Mouse (Mus musculus): ENCODE results near the gene Sit1.

The Sit1 gene

DNA sequence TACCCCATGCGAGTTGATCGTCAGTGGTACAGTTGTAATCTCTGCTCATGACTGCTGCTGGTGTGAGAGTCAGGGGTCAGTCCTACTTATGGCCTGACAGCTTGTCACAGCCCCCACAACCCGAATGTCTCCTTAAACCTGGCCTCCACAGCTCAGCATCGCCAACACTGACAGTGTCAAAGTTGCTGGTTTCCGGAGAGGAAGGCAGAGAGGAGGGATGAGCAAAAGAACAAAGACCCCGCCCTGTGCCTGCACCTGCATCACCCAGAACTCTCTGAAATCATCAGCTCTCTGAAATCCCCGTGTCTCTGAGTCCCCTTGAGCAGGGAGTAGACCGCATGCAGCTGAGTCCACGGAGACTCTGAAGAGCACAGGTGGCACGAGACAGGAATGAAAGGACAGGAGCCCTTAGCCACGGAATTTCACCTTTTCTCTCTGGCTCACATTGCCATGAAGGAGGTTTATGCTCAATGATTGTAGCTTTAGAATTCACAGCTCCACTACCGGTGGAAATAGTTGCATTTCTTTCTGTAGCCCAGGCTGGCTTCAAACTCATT is at the start of gene Sit1:
Gene Sit1, minus strand, starts transcription at position 200 of the 557 bp plus-strand sequence.
- no peak for DNase-seq (ENCODE audit: low spot score in 2 of 2)

DNA sequence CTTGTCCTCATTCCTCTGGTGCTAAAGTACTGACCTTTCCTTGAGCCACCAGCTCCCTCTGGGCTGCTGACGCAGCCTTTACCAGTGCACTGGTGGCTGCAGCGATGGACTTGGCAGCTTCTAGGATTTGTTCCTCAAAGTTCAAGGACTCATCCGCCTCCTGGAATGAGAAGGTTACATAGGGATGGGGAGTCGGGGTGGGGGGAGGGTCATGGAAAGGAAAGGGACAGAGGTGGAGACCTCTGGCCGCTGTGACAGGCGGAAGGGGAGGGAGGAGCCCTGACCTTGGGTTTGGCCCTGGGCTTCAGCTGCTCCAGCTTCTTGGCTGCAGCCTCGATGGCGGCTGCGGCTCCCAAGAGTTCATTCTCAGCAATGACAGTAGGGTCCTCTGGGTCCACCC is 49.7 kb upstream of the Sit1 start:
- no peak for DNase-seq (ENCODE audit: low spot score in 2 of 2)

DNA sequence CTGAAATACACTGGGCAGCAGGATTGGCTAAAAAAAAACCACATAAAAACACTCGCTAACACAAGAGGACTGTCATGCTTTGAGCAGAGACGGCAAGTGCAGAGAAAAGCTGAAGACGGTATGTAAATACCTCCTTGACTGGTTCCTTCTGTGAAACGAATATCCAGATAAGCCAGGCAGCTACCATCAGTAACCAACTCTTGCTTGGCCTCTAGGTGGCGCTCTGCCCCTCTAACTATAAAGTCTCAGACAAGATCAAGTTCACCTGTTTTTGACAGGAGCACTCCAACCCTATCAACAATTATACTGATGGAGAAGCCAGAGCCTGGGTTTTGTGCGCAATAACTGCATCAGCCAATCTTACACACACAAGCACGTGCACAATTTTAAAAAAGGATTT is 47.0 kb upstream of the Sit1 start:
- peak; percentile 61 to 78 for DNase-seq (ENCODE audit: low spot score in 2 of 2)

DNA sequence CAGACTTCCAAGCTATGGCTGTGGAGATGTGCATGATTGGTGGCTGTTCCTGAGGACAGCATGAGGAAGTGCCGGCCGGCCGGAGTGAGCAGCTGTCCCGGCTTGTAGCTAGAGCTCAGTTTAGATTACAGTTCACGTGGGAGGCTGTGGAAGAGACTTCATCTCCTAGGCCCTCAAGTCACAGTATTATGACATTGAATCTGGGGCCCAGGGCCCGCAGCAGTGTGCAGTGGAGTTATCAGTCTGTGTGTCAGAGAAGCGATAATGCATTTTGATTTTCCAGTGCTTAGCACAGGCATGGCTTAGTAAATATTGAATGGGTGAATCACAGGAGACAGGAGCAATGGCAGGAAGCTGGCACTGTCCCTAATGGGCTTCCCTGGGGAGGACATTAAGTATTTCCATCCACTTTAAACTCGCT is 46.6 kb upstream of the Sit1 start:
- no peak for DNase-seq (ENCODE audit: low spot score in 2 of 2)

DNA sequence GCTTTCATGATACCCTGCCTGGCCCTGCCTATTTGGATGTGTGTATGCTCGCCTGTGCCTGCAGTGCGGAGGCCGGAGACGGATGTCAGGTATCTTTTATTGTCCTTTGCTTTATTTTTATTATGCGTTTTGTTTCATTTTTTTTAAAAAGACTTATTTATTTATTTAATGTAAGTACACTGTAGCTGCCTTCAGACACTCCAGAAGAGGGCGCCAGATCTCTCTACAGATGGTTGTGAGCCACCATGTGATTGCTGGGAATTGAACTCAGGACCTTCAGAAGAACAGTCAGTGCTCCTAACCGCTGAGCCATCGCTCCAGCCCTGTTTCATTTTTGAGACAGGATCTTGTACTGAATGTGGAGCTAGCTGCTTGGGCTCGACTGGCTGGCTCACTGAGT is 45.0 kb upstream of the Sit1 start:
- DNase-seq (ENCODE audit: low spot score in 2 of 2), result peak in 1 of 2 experiments; percentile 20

DNA sequence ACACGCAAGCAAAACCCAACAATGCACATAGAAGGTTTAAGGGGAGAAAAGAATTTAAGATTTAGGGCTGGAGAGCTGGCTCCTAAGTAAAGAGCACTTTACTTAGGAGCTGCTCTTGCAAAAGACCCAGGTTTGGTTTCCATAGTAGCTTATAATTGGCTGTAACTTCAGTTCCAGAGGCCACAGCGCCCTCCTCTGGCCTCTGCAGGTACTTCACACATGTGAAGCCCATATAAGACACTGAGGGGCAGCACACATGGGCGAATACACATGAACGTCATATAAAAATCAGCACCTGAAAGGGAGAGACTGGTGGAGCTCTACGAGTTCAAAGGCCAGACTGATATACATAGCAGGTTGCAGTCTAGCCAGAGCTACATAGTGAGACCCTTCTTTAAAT is 44.3 kb upstream of the Sit1 start:
- peak; percentile 32 to 45 for DNase-seq (ENCODE audit: low spot score in 2 of 2)

DNA sequence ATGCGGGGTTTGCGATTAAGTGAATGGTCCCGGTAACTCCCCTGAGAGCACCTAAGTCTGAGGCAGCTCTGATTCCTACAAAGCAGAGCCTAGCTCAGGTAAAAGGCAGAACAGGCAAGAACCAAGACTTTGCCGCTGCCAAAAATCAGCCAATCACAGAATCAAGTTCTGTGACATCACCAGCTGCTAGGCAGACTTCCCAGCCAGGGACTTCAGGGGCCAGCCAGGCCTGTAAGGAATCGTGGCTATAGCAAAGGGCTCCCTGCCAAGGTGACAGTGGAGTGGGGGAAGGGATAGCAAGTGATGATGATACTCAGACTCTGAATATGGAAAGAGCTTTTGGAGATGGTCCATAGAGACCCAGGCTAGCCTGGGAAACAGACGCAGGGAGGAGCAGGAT is 36.4 kb upstream of the Sit1 start:
- peak; percentile 82 to 90 for DNase-seq (ENCODE audit: low spot score in 2 of 2)

DNA sequence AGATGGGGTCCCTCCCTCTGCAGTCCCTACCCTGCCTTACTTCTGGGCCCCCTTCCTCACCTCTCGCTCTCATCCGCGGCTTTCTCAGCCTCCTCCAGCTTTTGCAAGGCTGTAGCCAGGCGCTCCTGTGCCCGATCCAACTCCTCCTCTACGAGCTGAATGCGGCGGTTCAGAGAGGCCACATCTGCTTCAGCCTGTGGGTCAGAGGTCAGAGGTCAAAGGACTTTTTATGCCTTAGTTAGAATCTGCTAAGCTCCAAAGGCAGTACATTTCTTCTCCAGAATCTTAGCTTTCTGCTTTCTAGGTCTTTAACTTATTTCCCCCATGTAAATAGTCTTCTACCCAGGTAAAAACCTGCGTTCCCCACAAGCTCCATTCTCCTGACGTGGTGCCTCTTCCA is 36.0 kb upstream of the Sit1 start:
- DNase-seq (ENCODE audit: low spot score in 2 of 2), result no peak

DNA sequence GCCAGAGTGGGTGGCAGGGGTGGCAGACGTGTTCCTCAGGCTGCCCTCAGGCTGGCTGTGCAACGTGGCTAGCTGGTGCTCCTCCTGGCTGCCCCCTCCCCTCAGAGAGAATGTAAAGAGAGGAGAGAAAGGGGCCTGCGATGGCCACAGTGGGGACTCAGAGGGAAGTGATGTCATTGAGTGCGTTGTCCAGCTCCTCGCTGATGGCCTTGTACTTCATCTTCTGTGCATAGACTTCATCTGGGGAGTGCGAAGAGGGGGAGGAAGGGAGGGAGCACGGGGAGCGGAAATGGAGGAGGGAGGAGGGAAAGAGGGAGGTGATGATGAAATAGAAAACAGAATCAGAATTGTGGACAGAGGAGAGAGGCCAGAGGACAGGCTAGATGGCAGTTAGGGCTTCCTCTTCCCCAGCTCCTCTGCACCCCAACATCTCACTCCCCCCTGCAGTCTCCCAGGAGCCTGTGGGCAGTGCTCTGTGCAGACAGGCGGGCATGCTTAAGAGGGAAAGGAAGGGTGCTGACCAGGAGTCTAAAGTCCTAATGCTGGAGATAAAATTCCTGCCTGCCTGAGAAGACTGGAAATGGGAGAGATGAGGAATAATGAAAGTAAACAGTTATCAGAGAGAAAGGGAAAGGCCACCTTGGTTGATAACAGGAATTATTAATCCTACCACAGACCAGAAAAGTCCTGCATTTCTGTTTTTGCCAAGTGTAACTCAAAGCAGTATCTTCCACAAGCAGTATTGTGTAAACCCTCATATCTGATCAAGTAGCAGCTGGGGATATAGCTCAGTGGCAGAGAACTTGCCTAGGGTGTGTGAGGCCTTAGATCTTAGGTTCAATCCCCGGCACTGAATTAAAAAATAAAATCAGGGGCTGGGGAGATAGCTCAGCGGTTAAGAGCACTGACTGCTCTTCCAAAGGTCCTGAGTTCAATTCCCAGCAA is 32.5 kb upstream of the Sit1 start:
- DNase-seq (ENCODE audit: low spot score in 2 of 2), result no peak

DNA sequence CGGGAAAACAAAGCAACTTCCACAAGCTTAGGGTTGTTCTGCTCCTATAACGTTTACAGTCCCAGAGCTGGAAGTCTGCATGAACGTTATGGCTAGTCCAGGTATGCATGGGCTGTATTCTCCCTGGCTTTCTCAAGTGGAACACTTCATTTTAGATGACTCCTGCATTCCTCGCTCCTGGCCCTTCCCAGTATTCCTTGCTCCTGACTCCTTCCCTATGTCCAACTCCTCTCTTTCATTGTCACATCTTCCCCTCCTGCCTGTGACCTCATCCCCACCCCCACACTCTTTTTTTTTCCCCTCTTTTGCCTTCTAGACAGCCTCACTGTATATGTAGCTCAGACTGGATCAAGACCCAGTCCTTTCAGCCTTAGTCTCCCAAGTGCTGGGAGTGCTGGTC is 30.3 kb upstream of the Sit1 start:
- no peak for DNase-seq (ENCODE audit: low spot score in 2 of 2)

DNA sequence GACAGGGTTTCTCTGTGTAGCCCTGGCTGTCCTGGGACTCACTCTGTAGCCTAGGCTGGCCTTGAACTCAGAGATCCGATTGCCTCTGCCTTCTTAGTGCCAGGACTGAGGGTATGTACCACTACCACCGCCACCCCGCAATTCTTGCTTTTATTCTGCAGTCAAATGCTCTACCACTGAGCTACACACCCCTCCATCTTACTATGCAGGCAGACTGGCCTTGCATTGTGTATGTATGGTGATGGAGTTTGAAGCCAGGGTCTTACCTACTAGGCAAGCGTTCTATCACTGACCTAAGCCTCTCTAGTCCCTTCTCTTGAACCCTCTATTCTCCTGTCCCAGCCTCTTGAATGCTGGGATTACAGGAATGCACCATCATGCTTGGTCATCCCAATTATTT is 29.8 kb upstream of the Sit1 start:
- no peak for DNase-seq (ENCODE audit: low spot score in 2 of 2)

DNA sequence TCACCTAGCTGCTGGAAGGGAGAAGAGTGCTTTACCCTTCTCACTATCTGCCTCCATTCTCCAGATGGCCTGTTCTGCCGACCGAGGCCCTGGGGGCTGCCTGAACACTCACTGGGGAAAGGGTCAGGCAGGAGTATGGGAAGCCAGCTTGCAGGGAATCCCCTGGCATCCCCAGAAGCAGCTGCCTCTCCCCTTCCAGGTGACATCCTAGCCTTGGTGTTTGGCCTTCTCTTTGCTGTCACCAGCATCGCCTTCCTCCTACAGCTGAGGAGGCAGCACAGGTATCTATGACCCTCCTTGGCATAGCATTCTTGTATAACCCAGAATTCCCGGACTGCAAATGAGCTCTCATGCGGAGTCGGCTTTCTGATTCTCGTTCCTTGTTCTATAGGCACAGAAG is 29.1 kb upstream of the Sit1 start:
- no peak for DNase-seq (ENCODE audit: low spot score in 2 of 2)

DNA sequence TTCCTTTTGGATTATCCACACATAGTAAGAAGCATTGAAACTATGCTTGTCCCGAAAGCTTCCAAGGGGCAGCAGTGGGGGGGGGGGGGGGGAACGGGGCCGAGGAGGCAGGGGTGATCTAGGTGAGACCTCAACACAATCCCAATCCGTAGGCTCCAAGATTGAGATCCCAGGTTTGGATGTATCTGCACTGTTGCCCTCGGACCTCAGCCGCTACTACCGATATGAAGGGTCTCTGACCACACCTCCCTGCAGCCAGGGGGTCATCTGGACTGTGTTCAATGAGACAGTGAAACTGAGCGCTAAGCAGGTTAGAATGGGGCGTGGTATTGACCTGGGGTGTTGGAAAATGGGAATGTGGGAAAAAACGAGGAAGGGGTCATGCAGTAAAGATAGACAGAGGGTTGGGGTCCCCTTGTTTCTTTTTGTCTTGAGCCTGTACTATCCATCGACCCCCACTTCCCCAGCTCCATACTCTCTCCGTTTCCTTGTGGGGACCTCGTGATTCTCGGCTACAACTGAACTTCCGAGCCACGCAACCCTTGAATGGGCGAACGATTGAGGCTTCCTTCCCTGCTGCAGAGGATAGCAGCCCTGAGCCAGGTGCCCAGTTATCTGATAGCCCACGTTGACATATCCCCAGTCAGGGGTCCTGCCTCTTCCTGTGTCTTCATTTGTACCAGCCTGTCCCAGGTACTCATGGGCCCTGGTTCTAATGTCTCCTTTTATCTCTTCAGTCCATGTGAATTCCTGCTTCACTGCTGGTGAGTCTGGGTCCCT is 28.3 kb upstream of the Sit1 start:
- DNase-seq (ENCODE audit: low spot score in 2 of 2), result no peak

DNA sequence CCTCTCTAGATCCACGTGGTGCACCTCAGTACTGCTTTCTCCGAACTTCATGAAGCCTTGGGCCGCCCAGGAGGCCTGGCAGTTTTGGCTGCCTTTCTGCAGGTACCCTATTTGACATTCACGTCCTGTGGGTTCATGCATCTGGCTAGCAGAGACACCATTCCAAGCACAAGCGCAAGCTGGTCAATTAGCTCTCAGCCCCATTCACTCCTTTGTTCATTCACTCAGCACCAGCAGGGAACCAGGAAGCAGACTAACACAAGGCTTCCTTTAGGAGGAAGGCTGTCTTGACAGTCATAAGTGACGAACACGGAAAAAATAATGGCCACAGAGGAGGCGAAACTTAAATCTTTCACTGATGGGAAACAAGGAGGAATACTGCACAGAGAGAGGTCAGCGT is 25.6 kb upstream of the Sit1 start:
- no peak for DNase-seq (ENCODE audit: low spot score in 2 of 2)

DNA sequence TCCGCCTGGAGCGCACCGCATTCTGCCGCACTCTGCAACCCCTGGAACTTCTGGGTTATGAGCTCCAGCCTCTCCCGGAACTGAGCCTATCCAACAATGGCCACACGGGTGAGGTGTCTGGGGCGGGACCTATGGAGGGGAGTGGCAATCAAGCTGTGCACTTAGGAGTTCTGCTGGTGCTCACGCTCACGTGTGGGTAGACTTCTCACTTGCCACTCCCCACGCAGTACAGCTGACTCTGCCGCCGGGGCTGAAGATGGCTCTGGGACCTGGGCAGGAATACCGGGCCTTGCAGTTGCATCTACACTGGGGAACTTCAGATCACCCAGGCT is 25.1 kb upstream of the Sit1 start:
- DNase-seq (ENCODE audit: low spot score in 2 of 2), result peak; percentile 63 to 65

DNA sequence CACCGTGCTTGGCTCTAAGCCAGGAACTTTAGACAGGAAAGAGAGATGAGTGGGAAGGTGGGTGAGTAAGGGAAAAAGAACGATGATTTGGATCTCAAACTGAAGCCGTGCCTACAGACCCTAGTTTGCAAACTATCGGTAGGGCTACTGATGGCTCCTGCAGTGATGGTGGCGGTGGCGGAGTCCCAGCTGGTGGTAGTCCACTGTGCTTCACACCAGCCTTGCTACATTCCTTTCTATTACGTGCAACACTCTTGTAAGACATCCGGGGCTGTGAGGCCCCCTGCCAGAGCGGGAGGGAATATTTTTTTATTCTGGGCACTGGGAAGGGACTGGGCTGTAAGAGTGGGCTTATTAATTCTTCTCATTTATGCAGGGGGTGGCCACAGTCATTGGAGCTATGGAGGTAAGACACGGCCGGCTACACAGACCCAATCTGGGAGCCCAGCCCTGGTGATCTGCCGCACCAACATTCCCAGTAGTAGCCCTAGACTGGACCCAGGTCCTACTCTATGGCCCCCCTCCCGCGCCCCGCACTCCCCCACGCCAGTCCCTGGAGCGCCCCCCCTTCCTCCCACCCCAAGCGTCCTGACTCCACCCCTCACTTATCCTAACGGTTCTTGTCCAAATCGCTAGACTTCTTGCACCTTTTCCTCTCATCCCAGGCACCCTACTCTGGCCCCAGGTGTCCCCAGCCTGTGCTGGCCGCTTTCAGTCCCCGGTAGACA is 24.6 kb upstream of the Sit1 start:
- no peak for DNase-seq (ENCODE audit: low spot score in 2 of 2)

DNA sequence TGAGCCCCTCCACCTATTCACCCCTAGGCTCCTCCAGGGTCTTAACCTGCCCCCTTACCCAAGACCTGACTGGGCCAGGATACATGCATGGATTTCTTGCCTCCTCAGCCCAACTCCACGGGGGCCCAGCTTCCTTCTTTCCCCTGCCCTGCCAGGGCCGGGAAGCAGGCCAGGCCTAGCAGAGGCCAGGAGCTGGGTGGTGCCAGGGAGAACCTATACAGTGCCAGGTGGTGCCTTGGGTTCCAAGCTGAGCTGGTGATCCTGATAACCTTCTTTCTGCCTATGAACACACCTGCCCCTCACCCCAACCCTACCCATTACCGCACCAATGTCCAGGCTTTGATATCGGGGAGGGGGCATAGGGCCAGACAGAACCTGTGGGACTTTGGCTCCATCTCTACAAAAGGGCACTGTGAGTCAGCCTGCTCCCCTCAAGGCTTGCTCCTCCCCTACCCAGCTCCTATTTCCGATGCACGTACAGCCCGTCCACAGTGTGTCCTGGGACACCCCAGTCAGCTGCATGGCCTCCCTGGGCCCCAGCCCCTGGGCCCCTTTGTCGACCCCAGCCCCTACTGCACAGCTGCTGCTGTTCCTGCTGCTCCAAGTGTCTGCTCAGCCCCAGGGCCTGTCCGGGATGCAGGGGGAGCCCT is 23.1 kb upstream of the Sit1 start, which contains the start of gene Car9:
Gene Car9, plus strand, starts transcription at position 431 of the 650 bp plus-strand sequence.
- no peak for DNase-seq (ENCODE audit: low spot score in 2 of 2)

DNA sequence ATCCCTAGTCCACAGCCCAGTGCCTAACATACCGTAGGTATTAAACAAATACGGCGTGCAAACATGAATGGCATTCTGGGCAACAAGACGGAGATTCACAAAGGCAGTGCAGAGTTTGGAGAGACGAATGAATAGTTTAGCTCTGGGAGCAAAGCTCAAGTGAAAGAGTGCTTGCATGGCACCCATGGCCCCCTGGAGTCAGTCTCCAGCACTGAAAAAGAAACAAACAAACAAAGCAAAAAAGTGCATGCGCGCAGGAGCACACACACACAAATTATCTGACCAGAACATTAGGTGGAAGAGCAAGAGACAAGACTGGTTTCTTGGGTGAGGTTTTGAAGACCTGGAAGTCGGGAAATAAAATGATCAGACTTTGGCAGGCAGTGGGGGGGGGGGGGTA is 22.5 kb upstream of the Sit1 start:
- no peak for DNase-seq (ENCODE audit: low spot score in 2 of 2)

DNA sequence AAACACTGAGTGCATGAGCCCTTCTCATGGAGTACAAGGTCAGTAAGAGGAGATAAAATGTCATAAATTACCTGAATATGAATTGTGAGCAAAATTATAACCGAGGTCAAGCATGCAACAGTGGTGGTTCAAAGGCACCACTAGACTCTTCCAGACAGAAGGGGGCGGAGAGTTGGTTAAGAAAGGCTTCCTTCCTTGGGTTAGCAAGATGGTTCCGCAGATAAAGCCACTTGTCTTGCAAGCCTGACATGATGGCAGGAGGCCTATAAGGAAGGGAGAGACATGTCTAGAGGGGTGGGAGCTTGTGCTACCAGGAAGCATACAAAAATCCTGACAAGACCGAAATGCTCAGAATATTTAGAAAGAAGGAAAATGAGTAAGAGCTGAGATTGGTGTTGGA is 20.7 kb upstream of the Sit1 start:
- no peak for DNase-seq (ENCODE audit: low spot score in 2 of 2)

DNA sequence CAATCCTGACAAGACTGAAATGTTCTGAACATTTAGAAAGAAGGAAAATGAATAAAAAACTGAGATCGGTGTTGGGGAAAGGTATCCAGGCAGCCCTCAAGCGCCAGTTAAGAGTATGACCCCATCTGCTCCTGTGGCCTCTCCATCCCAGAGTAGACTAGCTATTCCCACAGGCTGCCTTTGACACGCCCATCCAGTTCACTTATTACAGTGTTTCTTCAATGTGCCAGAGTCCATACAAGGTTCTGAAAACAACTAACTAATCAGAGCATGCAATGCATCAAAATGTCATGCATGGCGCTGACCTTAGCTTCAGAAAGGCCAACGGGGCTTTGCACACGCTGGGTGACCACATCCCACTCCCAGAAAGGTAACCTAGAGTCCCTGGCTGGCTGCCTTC is 20.0 kb upstream of the Sit1 start:
- no peak for DNase-seq (ENCODE audit: low spot score in 2 of 2)

DNA sequence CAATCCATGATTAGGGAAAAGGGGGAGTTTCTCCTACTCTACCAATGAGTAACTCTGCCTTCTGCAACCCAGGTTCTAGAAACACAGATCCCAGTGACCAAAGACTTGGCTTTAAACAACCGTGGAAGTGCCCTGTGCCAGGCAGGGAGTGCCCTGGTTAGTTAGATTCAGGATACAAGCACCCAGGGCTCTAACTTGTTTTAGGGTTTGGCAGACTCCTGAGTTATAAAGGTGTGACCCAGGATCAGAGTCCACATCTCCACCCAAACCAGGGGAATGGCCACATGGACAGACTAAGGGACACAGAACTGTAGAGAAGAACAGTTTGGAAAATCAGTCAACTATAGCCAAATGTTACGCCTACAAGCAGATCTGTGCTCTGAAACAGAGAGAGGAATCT is 19.5 kb upstream of the Sit1 start:
- no peak for DNase-seq (ENCODE audit: low spot score in 2 of 2)

Measured in natural killer cell, adult 2 months (primary cell).